Mouse (Mus musculus) kidney, postnatal 4 days (tissue): ENCODE results near the gene Maff.
A peak's percentile ranks its signal among the peaks of the same experiment; 100 is the strongest.

Experiments
- DNase-seq, 2 experiments: peaks; one replicate each; pipeline ENCODE4 v3.0.0; 2021; ENCODE audit warnings: mixed read lengths in 2 of 2

Gene Maff

GRCm38 (mm10) chr15:79365068-79365467 is 18.6 kb downstream of the Maff start:
- no peak for DNase-seq

- DNase-seq: no peak
Measured at GRCm38 (mm10) chr15:79366402-79366801, 20.0 kb downstream of the Maff start.

- peak; percentile 53 to 72 for DNase-seq
Measured at GRCm38 (mm10) chr15:79368313-79368811, 21.9 kb downstream of the Maff start.

- DNase-seq: no peak
Measured at GRCm38 (mm10) chr15:79368861-79369440, 22.5 kb downstream of the Maff start.

- no peak for DNase-seq
Measured at GRCm38 (mm10) chr15:79369452-79370280, 23.2 kb downstream of the Maff start.

- DNase-seq: peak in 1 of 2 experiments; percentile 39
Measured at GRCm38 (mm10) chr15:79370281-79370843, 23.9 kb downstream of the Maff start.

GRCm38 (mm10) chr15:79374760-79375159 is 28.3 kb downstream of the Maff start:
- DNase-seq: no peak

- peak; percentile 38 to 63 for DNase-seq
Measured at GRCm38 (mm10) chr15:79377681-79378080, 31.3 kb downstream of the Maff start.

GRCm38 (mm10) chr15:79378608-79379007 is 32.2 kb downstream of the Maff start:
- no peak for DNase-seq

GRCm38 (mm10) chr15:79379658-79380057 is 33.2 kb downstream of the Maff start:
- no peak for DNase-seq

GRCm38 (mm10) chr15:79380468-79381444 is 34.3 kb downstream of the Maff start:
- DNase-seq: peak; percentile 89

GRCm38 (mm10) chr15:79381644-79382043 is 35.2 kb downstream of the Maff start:
- no peak for DNase-seq

- DNase-seq: no peak
Measured at GRCm38 (mm10) chr15:79387081-79387480, 40.7 kb downstream of the Maff start.

GRCm38 (mm10) chr15:79387611-79388010 is 41.2 kb downstream of the Maff start:
- DNase-seq: no peak

GRCm38 (mm10) chr15:79388171-79388570 is 41.8 kb downstream of the Maff start:
- no peak for DNase-seq

- no peak for DNase-seq
Measured at GRCm38 (mm10) chr15:79390434-79390833, 44.0 kb downstream of the Maff start.

- peak; percentile 74 to 83 for DNase-seq
Measured at GRCm38 (mm10) chr15:79391447-79392093, 45.1 kb downstream of the Maff start.

- DNase-seq: no peak
Measured at GRCm38 (mm10) chr15:79392527-79392926, 46.1 kb downstream of the Maff start.

GRCm38 (mm10) chr15:79393101-79393500 is 46.7 kb downstream of the Maff start:
- DNase-seq: no peak

GRCm38 (mm10) chr15:79394842-79395241 is 48.4 kb downstream of the Maff start:
- peak in 1 of 2 experiments; percentile 56 for DNase-seq

GRCm38 (mm10) chr15:79395281-79395680 is 48.9 kb downstream of the Maff start:
- no peak for DNase-seq

GRCm38 (mm10) chr15:79396736-79397135 is 50.3 kb downstream of the Maff start:
- DNase-seq: peak; percentile 69 to 79
